Mouse (Mus musculus): ENCODE measurements around the gene Gm49630.
"Not testable (repeated sequence)": the region's sequence is repeated elsewhere in the genome, so short reads cannot be mapped to it uniquely, and the experiment has no call there.

Gene Gm49630

GRCm38 (mm10) chr17:7366676-7367374 lies 5.0 kb downstream of the Gm49630 start:
- DNase-seq (ENCODE audit: low spot score) = not testable (repeated sequence)

GRCm38 (mm10) chr17:7366265-7366664 lies 5.5 kb downstream of the Gm49630 start:
- not testable (repeated sequence) for DNase-seq (ENCODE audit: low spot score)

DNA sequence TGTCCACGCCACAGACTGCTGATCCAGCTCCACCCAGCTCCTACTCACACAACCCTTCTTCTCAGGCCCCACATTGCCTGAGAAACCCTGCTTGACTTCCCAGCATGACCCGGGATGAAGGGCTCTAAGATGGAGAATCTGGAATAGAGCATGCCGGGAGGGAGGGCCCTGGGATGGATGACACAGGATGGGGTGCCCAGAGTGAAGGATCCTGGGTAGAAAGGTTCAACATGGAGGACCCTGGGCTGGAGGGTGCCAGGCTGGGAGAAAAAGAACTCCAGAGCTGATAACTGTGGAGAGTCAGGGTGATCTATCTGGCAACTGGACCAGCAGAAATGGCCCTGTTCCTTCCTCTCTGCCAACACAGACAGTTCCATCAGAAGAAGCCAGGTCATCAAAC lies 6.2 kb downstream of the Gm49630 start:
- not testable (repeated sequence) for DNase-seq (ENCODE audit: low spot score)

- not testable (repeated sequence) for DNase-seq (ENCODE audit: low spot score)
Observed at GRCm38 (mm10) chr17:7360749-7361465, 10.9 kb downstream of the Gm49630 start.

- not testable (repeated sequence) for DNase-seq (ENCODE audit: low spot score)
Observed at GRCm38 (mm10) chr17:7359806-7360205, 12.0 kb downstream of the Gm49630 start.

DNA sequence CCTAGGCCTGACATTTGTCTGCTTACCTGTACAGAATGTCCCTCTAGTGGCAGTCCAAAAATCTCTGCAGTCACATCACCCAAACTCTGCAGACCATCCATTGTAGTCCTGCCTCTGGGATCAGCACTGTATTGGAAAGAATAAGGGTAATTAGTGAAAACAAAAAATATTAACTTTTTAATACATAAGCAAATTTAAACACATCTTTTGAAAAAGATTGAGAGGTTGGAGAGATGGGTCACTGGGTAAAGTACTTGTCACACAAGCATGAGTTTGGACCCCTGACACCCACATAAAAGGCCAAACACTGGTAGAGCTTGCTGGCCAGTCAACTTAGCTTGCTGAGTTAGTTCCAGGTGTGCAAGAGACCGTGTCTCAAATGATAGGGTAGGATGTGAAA lies 19.2 kb downstream of the Gm49630 start, which contains the start of gene Ttll2:
TSS of gene Ttll2 (minus strand) at position 101 of the 400 bp plus-strand sequence.
- not testable (repeated sequence) for DNase-seq (ENCODE audit: low spot score)

- DNase-seq (ENCODE audit: low spot score) = not testable (repeated sequence)
Observed at GRCm38 (mm10) chr17:7348765-7349164, 23.0 kb downstream of the Gm49630 start.

DNA sequence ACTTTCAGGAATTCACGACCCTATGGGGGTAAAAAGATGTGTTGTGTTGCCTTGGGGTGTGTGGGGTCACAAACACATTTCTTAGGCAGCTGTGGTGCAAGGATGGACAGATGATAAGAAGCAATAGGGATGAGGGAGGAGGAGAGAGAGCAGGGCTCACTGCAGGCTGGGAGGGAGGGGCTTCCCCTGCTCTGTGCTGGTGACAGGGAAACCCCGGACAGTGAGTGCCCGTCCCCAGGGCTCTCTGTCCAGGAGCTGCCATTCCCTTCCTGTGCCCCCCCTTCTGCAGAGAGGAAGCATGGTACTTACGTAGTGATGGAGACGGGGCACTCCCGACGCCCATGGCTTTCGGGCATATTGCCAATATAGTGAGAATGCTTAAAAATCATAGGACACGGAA lies 34.4 kb downstream of the Gm49630 start:
- not testable (repeated sequence) for DNase-seq (ENCODE audit: low spot score)

GRCm38 (mm10) chr17:7332745-7333144 lies 39.0 kb downstream of the Gm49630 start:
- not testable (repeated sequence) for DNase-seq (ENCODE audit: low spot score)

DNA sequence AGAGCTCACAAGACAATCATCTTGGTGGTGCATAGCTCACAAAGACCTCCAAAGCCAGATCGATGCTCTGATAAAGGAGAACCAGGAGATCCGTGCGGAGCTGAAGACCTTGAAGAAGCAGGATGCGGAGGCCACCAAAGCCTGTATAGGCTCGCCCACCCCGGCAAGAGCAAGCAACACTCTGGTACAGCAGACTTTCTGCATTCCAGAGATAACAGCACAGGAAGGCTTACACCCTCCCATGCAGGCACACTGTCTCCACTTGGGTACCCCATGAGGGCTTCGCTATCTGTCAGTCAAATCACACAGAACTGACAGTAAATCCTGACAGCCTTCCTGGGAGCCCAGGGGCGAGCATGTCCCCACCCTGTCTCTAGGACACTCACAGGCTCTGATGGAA lies 45.4 kb downstream of the Gm49630 start:
- not testable (repeated sequence) for DNase-seq (ENCODE audit: low spot score)

- not testable (repeated sequence) for DNase-seq (ENCODE audit: low spot score)
Observed at GRCm38 (mm10) chr17:7324346-7324745, 47.4 kb downstream of the Gm49630 start, which contains the start of gene Tcp10a. Tcp10a (plus strand) TSS chr17:7324646.

DNA sequence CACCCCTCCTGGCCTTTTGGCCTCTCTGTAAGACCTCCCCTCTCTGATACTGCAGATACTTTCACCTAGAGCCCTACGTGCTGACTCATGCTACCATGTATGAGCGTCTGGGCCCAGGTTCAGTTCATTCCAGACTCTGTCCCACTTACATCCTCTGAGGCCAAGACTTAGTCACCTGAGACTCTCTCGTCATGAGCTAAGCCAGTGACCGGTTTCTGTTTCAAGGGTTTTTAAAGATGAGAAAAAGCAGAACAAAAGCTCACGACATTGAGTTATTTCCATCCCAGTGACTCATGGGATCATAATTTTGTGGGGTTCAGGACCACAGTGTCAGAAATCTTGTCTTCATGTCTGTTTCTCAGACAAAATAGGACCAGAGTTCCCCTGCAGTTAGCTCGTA lies 52.0 kb downstream of the Gm49630 start:
- not testable (repeated sequence) for DNase-seq (ENCODE audit: low spot score)

DNA sequence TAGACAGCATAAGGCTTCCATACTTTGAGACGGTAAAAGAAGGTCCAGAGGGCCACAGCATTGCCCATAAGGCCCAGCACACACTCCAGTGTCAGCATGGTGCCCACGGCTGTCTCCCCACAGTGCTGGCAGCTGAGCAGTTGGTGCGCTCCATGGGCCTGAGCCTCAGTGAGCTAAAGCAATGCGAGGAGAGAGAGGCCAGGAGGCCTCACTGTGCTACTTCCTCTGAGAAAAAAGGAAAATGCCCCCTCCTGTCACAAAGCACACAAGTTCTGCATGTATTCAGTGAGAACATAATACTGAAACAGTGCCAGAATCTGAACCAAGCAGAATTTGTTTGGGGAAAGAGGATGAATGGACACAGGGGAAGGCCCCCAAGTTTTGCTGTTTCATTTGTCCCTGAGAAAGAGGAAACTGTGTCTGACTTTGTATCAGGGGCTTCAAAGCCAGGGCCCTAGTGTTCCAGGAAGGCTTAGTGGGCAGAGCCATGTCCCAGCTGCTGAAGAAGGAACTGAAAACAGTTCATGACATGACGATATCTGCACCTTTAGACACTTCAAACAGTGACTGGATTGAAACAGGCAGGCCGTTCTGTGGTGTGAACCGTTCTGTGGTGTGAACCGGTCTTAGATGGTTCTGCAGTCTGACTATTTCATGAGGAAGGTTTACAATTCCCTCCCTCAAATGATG lies 55.9 kb downstream of the Gm49630 start:
- not testable (repeated sequence) for DNase-seq (ENCODE audit: low spot score)

- peak; percentile 77 for DNase-seq (ENCODE audit: low spot score)
Observed at GRCm38 (mm10) chr17:7306278-7307196, 65.2 kb downstream of the Gm49630 start.
